Mouse (Mus musculus): ENCODE measurements around the gene Zfp39. TPM values are rescaled to one million over a fixed set of nuclear protein-coding genes. Genes with fewer than 3 reads are reported as not detected.
"Not testable (repeated sequence)": the region's sequence is repeated elsewhere in the genome, so short reads cannot be mapped to it uniquely, and the experiment has no call there.

Zfp39 gene
- total and polyA plus RNA-seq, 3 experiments: 5.7 to 6.8 (median 6.7) TPM

GRCm38 (mm10) chr11:58846919-58847461, 57.0 kb downstream of the Zfp39 start, which contains the start of gene Gm12258:
Gm12258 (plus strand) TSS chr11:58847158.
- Histone ChIP-seq H3K36me3 (replicated peaks in 1 of 2; ENCODE audit: control insufficient read depth in 1 of 2, insufficient read depth in 1 of 2, low read length in 1 of 2) (peaks cover 17 to 29% of the 10 kb centered on the region in 2 experiments), H3K27ac (ENCODE audit: insufficient read depth, low read depth) (no peak within 1 kb of the TSS), H3K9me3 (replicated peaks; ENCODE audit: low read length) (peaks cover 10% of the 10 kb centered on the region), H3K9ac (ENCODE audit: insufficient read depth, low read depth) (peak within 1 kb of the TSS; percentile 89), H3K27me3 (replicated peaks) (peaks cover 8% of the 10 kb centered on the region), H3K4me1 (ENCODE audit: control insufficient read depth in 1 of 2, insufficient read depth in 2 of 2) (peaks cover 0 to 16% of the 10 kb centered on the region in 2 experiments; a peak in 3 of 4 replicates), H3K4me3 (replicated peaks in 1 of 3; ENCODE audit: low read depth in 2 of 3, low read length in 2 of 3, poor library complexity in 1 of 3) (peak within 1 kb of the TSS; percentile 81 to 93 (median 91)), H3K4me2 (ENCODE audit: insufficient read depth, low read depth, poor library complexity, severe bottlenecking) (peak within 1 kb of the TSS; percentile 93), H3K79me2 (replicated peaks; ENCODE audit: control insufficient read depth, extremely low read depth, insufficient read depth, poor library complexity, severe bottlenecking) (no peaks in the 10 kb centered on the region)
- peak; percentile 100 for DNase-seq (ENCODE audit: extremely low read depth)
- dilution Hi-C loops (cut with MboI; ENCODE audit: extremely low pct_ligation_motif_present, extremely low pct_unique_long_range_greater_than_20kb, low sequenced_read_pairs) (no loop called here), in situ Hi-C loops (cut with MboI; ENCODE audit: low pct_ligation_motif_present, low pct_unique_long_range_greater_than_20kb, low sequenced_read_pairs) (no loop called here)
- TF ChIP-seq UBTF (IDR thresholded peaks at IDR 0.05; ENCODE audit: low read depth, low read length): no peak
- TF ChIP-seq JUND (conservative IDR thresholded peaks at IDR 0.05; ENCODE audit: low read depth, low read length): peak; percentile 55; the same call in 1 of the 2 replicates
- TF ChIP-seq MAX (IDR thresholded peaks at IDR 0.05; ENCODE audit: low read length): peak; percentile 85
- peak; percentile 92; the same call in 1 of the 2 replicates for TF ChIP-seq E2F4 (IDR thresholded peaks at IDR 0.05; ENCODE audit: insufficient replicate concordance, low read depth, low read length)
- peak; percentile 68 for TF ChIP-seq NELFE (IDR thresholded peaks at IDR 0.05; ENCODE audit: low read depth, low read length)
- TF ChIP-seq MXI1 (IDR thresholded peaks at IDR 0.05; ENCODE audit: low read depth, low read length): peak; percentile 33; the same call in 1 of the 2 replicates
- TF ChIP-seq MEF2A (IDR thresholded peaks at IDR 0.05; ENCODE audit: borderline replicate concordance, low read depth, low read length): peak; percentile 30; the same call in 1 of the 2 replicates
- peak; percentile 92 for TF ChIP-seq SIN3A (IDR thresholded peaks at IDR 0.05; ENCODE audit: low read length)
- peak; percentile 30; the same call in 1 of the 2 replicates for TF ChIP-seq MYC (IDR thresholded peaks at IDR 0.05; ENCODE audit: low read depth, low read length)
- TF ChIP-seq BHLHE40 (IDR thresholded peaks at IDR 0.05; ENCODE audit: low read depth, low read length): no peak
- peak; percentile 65; the same call in 1 of the 2 replicates for TF ChIP-seq TBP (conservative IDR thresholded peaks at IDR 0.05; ENCODE audit: low read depth, low read length)
- TF ChIP-seq NRF1 (IDR thresholded peaks at IDR 0.05; ENCODE audit: low read depth, low read length): peak; percentile 57
- TF ChIP-seq JUN (IDR thresholded peaks at IDR 0.05; ENCODE audit: insufficient read depth, low read depth, low read length): peak; percentile 28; the same call in 1 of the 2 replicates
- TF ChIP-seq ZKSCAN1 (IDR thresholded peaks at IDR 0.05; ENCODE audit: borderline replicate concordance, low read depth, low read length): no peak
- peak; percentile 78 for TF ChIP-seq HCFC1 (IDR thresholded peaks at IDR 0.05; ENCODE audit: low read depth, low read length)
- TF ChIP-seq CHD2 (IDR thresholded peaks at IDR 0.05; ENCODE audit: low read length): peak; percentile 98
- TF ChIP-seq POLR2A (IDR thresholded peaks at IDR 0.05; ENCODE audit: low read depth, low read length): peak; percentile 82
- TF ChIP-seq IRF4 (IDR thresholded peaks at IDR 0.05; ENCODE audit: low read depth, low read length): peak; percentile 60; the same call in 1 of the 2 replicates
- no peak for TF ChIP-seq EP300 (IDR thresholded peaks at IDR 0.05; ENCODE audit: low read length)
- TF ChIP-seq ETS1 (conservative IDR thresholded peaks at IDR 0.05; ENCODE audit: low read depth, low read length): no peak
- peak; percentile 46; the same call in 1 of the 2 replicates for TF ChIP-seq POLR2AphosphoS2 (IDR thresholded peaks at IDR 0.05; ENCODE audit: low read depth, low read length)
- TF ChIP-seq ZNF384 (IDR thresholded peaks at IDR 0.05; ENCODE audit: low read depth, low read length): no peak
- peak; percentile 81; the same call in 1 of the 2 replicates for TF ChIP-seq TCF12 (IDR thresholded peaks at IDR 0.05; ENCODE audit: low read depth, low read length)
- TF ChIP-seq ELF1 (IDR thresholded peaks at IDR 0.05; ENCODE audit: low read depth, low read length): peak; percentile 93

- peaks cover 28% of the 10 kb centered on the region for H3K27me3 ChIP-seq (replicated peaks)
- H3K27ac ChIP-seq (ENCODE audit: insufficient read depth, low read depth); H3K9me3 ChIP-seq (replicated peaks; ENCODE audit: low read length); H3K4me2 ChIP-seq (ENCODE audit: insufficient read depth, low read depth, poor library complexity, severe bottlenecking); H3K4me3 ChIP-seq (replicated peaks in 1 of 3; ENCODE audit: low read depth in 2 of 3, low read length in 2 of 3, poor library complexity in 1 of 3); DNase-seq (ENCODE audit: extremely low read depth); H3K4me1 ChIP-seq (ENCODE audit: control insufficient read depth in 1 of 2, insufficient read depth in 2 of 2); in situ Hi-C loops (cut with MboI; ENCODE audit: low pct_ligation_motif_present, low pct_unique_long_range_greater_than_20kb, low sequenced_read_pairs); H3K36me3 ChIP-seq (replicated peaks in 1 of 2; ENCODE audit: control insufficient read depth in 1 of 2, insufficient read depth in 1 of 2, low read length in 1 of 2); H3K9ac ChIP-seq (ENCODE audit: insufficient read depth, low read depth); dilution Hi-C loops (cut with MboI; ENCODE audit: extremely low pct_ligation_motif_present, extremely low pct_unique_long_range_greater_than_20kb, low sequenced_read_pairs); H3K79me2 ChIP-seq (replicated peaks; ENCODE audit: control insufficient read depth, extremely low read depth, insufficient read depth, poor library complexity, severe bottlenecking): not testable (repeated sequence)
Observed at GRCm38 (mm10) chr11:58838951-58839350, 65.1 kb downstream of the Zfp39 start, which contains the start of gene Olfr311. Olfr311 (plus strand) TSS chr11:58839251.

Measured in CH12.LX (cell line).